Mouse (Mus musculus) heart, embryonic 15.5 days (tissue): ENCODE measurements around the gene Chchd6. TPM values are rescaled to one million over a fixed set of nuclear protein-coding genes. Genes with fewer than 3 reads are reported as not detected.

Experiments used
- ATAC-seq: fragments of 200-750 bp; cut with Nextera tagmentation; replicated peaks from 2 replicates; pipeline ENCODE4 v1.8.0; 2017; ENCODE audit warnings: low read depth, moderate TSS enrichment; ENCODE audit not compliant: insufficient number of reproducible peaks, insufficient read depth, low FRiP score
- H3K27ac ChIP-seq: fragments of 300-500 bp; sonication (generic); 2 replicates; pipeline ENCODE4 v1.5.1; 2015; ENCODE audit warnings: mild to moderate bottlenecking, inconsistent platforms
- H3K27me3 ChIP-seq: fragments of 300-500 bp; sonication (generic); 2 replicates; pipeline ENCODE4 v1.6.1; 2015; ENCODE audit warnings: inconsistent platforms
- H3K36me3 ChIP-seq: fragments of 300-500 bp; sonication (generic); 2 replicates; pipeline ENCODE4 v1.6.1; 2015; ENCODE audit warnings: mild to moderate bottlenecking, inconsistent platforms
- H3K4me1 ChIP-seq: fragments of 300-500 bp; sonication (generic); replicated peaks from 2 replicates; pipeline ENCODE4 v1.6.1; 2015; ENCODE audit warnings: inconsistent platforms
- H3K4me2 ChIP-seq: fragments of 300-500 bp; sonication (generic); 2 replicates; pipeline ENCODE4 v1.6.1; 2015; ENCODE audit warnings: inconsistent platforms, mild to moderate bottlenecking, moderate library complexity
- H3K4me3 ChIP-seq: fragments of 300-500 bp; sonication (generic); 2 replicates; pipeline ENCODE4 v1.5.1; 2015; ENCODE audit warnings: mild to moderate bottlenecking, inconsistent platforms
- H3K9ac ChIP-seq: fragments of 300-500 bp; sonication (generic); 2 replicates; pipeline ENCODE4 v1.6.1; 2015; ENCODE audit warnings: mild to moderate bottlenecking, inconsistent platforms
- H3K9me3 ChIP-seq: fragments of 300-500 bp; sonication (generic); replicated peaks from 2 replicates; pipeline ENCODE4 v1.6.1; 2016; ENCODE audit warnings: inconsistent platforms
- WGBS: fragments of 180-500 bp; shearing (Covaris S2); methylation state at CpG from one replicate; pipeline ENCODE4 v1.1.7; 2015; ENCODE audit warnings: mixed read lengths; 5-methylcytosine and 5-hydroxymethylcytosine counted together
- polyA plus RNA-seq: library from polyadenylated mRNA; unstranded; fragments of >200 nt; fragmentation: Nextera tagmentation; extraction: Ambion mirVana; gene quantifications from 2 replicates; pipeline ENCODE4 v1.2.1, GENCODE M21; 2015

Chchd6 gene
- polyA plus RNA-seq, 1 experiment from 2014 or later, result 43.7 TPM

GRCm38 (mm10) chr6:89338733-89339132, 256.7 kb downstream of the Chchd6 start:
- Histone ChIP-seq H3K27me3 (no peaks in the 10 kb centered on the region), H3K4me2 (no peak overlapping the region), H3K27ac (peak overlapping the region; percentile 75; the same call in 1 of the 2 replicates), H3K9me3 (no peaks in the 10 kb centered on the region), H3K4me1 (peaks cover 40% of the 10 kb centered on the region), H3K9ac (no peak overlapping the region), H3K36me3 (peaks cover 37% of the 10 kb centered on the region), H3K4me3 (no peak overlapping the region)
- 83% methylated on average over 8 of the region's 8 CpGs for WGBS
- ATAC-seq, result no peak

- H3K36me3 ChIP-seq, result peaks cover 43% of the 10 kb centered on the region
- no peak overlapping the region for H3K4me3 ChIP-seq
- H3K9ac ChIP-seq, result no peak overlapping the region
- peaks cover 40% of the 10 kb centered on the region for H3K4me1 ChIP-seq
- no peak overlapping the region for H3K27ac ChIP-seq
- no peaks in the 10 kb centered on the region for H3K9me3 ChIP-seq
- H3K4me2 ChIP-seq, result no peak overlapping the region
- ATAC-seq, result no peak
- 79% methylated on average over 9 of the region's 9 CpGs for WGBS
- no peaks in the 10 kb centered on the region for H3K27me3 ChIP-seq
Observed at GRCm38 (mm10) chr6:89337574-89337973, 257.9 kb downstream of the Chchd6 start.

- ATAC-seq, result no peak
- Histone ChIP-seq H3K9me3 (no peaks in the 10 kb centered on the region), H3K4me3 (no peak overlapping the region), H3K9ac (no peak overlapping the region), H3K27ac (no peak overlapping the region), H3K27me3 (no peaks in the 10 kb centered on the region), H3K36me3 (peaks cover 66% of the 10 kb centered on the region), H3K4me1 (peaks cover 18% of the 10 kb centered on the region), H3K4me2 (no peak overlapping the region)
- WGBS, result 87% methylated on average over 12 of the region's 12 CpGs
Observed at GRCm38 (mm10) chr6:89333964-89334702, 261.3 kb downstream of the Chchd6 start.

Other genes with a start within 250 kb of the Chchd6 start
- 10.0 and 13.4 TPM in 2 replicates for gene Plxna1, start 233.0 kb downstream of the Chchd6 start, polyA plus RNA-seq
- gene Txnrd3, start 48.3 kb upstream of the Chchd6 start, polyA plus RNA-seq, result 12.9 and 14.1 TPM in 2 replicates
- not detected in 2 replicates for gene Vmn1r40, start 111.9 kb upstream of the Chchd6 start, polyA plus RNA-seq
- not detected in 2 replicates for gene Vmn1r41, start 145.1 kb upstream of the Chchd6 start, polyA plus RNA-seq